Mouse (Mus musculus) right cerebral cortex, adult 2 months (tissue): Measurements from ENCODE around the gene Plxna4.
"Not testable (repeated sequence)": the region's sequence is repeated elsewhere in the genome, so short reads cannot be mapped to it uniquely, and the experiment has no call there.

Source experiments
- DNase-seq, 2 experiments: peaks; one replicate each; pipeline ENCODE4 v3.0.0; 2021 to 2022; ENCODE audit warnings: low spot score in 2 of 2

Plxna4 gene

GRCm38 (mm10) chr6:32540155-32540554 lies 47.8 kb downstream of the Plxna4 start:
- no peak for DNase-seq

GRCm38 (mm10) chr6:32533962-32534740 lies 53.8 kb downstream of the Plxna4 start:
- DNase-seq = no peak

DNA sequence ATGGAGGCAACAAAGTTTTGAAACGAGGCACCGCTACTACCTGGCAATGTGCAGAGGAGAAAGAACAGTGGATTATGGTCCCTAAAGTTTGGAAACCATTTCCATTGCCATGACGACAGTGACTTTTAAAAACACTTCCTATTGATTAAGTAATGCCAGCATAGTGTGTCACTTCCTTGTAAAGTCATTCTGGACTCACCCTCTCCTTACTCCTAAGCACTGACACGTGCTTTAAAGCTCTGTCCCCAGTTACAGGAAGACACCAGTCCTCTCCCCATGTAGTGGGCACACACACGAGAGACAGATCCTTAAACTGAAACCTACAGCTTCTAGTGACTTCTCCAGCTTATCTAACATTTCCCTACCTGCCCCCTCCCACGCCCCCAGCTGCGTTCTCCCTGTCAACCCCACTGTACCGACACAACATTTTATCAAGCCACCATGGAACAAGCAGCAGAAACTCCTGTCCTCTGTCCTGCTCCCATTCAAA lies 59.9 kb downstream of the Plxna4 start:
- no peak for DNase-seq

DNA sequence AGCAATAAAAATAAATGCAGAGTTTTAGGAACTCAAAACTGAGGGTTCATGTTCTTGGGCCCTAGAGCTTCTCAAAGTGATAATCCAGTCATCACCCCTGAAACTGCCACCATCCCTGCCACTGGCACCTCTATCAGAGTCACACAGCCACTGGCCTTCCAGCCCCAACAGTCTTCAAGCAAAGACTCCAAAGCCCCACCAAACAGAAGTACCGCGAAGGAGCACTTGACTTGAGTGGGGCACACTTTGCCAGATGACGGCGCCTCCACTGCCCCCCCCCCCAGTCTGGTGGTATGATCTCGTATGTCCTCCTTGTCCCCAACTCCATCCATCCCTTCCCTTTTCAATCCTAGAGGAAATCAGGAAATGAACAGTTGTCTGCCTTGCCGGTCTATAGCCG lies 60.5 kb downstream of the Plxna4 start:
- no peak for DNase-seq

- DNase-seq = no peak
Observed at GRCm38 (mm10) chr6:32526762-32527161, 61.2 kb downstream of the Plxna4 start.

GRCm38 (mm10) chr6:32520097-32520496 lies 67.9 kb downstream of the Plxna4 start:
- no peak for DNase-seq

DNA sequence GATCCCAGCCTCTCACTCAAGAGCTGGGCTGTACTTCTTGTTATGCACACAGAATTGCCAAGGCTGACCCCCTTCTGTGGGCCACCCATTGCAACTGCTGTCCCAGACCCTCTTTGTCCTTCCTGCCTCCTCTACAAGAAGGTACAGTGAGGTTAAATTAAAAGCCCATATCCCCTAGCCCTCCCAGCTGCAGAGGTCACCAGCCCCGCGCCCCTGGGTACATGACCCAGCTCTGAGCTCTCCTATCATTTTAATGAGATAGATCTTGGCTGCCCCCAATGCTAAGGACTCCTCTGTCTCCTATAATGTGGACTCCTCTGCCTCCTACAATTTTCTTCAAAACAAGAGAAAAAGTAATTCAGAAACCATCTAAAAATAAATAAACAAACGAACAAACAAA lies 69.4 kb downstream of the Plxna4 start:
- DNase-seq = no peak

- DNase-seq = no peak
Observed at GRCm38 (mm10) chr6:32514096-32514495, 73.9 kb downstream of the Plxna4 start.

DNA sequence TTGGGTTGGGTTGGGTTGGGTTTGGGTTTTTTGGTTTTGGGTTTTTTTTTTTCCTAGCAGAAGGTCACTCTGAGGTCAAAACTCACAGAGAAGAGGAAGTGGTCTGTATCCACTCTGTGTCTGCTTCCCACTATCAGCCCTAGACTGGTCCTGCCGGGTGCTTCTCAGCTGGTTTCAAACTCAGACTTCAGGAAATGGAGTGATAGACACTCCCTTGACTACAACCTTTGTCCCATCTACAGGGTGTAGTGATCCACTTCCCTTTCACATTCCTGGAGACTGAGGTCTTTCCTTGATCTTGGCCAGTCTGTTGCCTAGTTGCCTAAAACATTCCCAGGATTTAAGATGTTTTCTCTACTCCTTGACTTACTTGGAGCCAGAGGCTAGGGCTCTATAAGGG lies 76.0 kb downstream of the Plxna4 start:
- no peak for DNase-seq

DNA sequence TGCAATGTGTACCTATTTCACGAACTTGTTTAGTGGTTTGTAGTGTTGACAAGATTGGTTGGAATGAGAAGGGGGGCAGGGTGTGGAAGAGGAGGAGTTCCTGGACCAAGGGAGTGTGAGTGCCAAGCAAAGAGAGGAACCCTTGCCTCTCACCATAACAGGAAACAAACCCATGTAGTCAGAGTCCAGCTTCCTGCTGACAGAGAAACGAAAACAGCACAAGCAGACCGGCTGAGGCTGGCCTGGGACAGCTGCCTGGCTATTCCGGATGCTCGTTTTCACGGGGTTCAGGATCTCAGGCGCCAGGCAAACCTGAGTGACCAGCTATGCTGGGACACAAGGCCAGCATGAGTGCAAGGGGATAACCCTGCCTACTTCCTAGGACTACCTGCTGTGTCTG lies 77.1 kb downstream of the Plxna4 start:
- DNase-seq = no peak

DNA sequence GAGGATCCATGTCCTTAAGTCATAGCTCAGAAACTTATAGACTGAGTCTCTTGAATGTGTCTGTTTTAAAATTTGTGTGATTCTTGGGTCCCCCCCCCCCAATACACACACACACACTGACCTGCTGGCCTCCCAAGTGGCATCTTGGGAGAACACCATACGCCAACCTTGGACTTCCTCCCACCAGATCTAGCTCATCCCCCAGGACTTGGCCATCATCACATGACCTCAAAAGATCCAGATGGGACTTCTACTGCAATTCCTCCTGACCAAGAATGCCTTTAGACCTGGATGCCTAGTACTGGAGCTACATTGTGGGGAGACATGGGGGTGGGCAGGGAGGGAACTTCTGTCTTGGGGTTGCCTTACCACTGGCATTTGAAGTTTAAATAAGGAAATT lies 77.5 kb downstream of the Plxna4 start:
- DNase-seq = no peak

- no peak for DNase-seq
Observed at GRCm38 (mm10) chr6:32509046-32509445, 78.9 kb downstream of the Plxna4 start.

- no peak for DNase-seq
Observed at GRCm38 (mm10) chr6:32504963-32505362, 83.0 kb downstream of the Plxna4 start.

GRCm38 (mm10) chr6:32501186-32501585 lies 86.8 kb downstream of the Plxna4 start:
- not testable (repeated sequence) for DNase-seq

- no peak for DNase-seq
Observed at GRCm38 (mm10) chr6:32498106-32498505, 89.9 kb downstream of the Plxna4 start.

- DNase-seq = no peak
Observed at GRCm38 (mm10) chr6:32496109-32496508, 91.9 kb downstream of the Plxna4 start.

DNA sequence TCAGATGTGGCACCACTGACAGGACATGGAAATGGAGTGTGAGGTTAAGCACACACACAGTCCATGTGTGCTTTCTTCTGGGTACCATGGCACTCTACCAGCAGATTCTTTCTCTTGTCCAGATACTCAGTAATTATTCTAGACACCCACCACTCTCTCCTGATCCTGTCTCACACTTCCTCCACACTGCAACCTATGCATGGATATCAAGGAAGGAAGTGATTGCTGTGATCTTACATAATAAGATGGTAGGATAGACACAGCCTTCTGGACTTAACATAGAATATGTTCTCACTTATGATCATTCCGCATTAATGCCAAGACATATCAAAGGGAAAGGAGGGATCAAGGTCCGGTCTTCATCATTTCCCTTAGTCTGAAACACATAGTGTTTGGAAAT lies 92.5 kb downstream of the Plxna4 start:
- no peak for DNase-seq

- DNase-seq = no peak
Observed at GRCm38 (mm10) chr6:32493557-32493956, 94.4 kb downstream of the Plxna4 start.

DNA sequence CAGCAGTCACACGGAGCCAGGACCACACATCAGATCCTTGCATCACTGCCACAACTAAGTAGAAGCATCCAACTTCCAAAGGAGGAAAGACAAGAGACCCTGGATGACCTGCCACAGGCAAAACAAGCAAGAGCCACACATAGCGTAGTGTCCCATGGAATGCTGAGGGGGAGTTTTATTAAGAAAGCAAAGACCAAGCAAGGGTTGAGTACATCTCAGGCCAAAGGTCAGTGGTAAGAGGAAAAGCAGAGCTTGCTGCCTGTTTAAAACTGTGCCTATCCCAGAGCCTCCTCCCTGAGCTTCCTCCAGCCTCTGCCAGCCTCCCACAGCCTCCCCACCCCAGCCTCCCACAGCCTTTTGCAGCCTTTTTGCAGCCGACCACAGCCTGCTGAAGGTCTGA lies 100.9 kb downstream of the Plxna4 start:
- DNase-seq = no peak

DNA sequence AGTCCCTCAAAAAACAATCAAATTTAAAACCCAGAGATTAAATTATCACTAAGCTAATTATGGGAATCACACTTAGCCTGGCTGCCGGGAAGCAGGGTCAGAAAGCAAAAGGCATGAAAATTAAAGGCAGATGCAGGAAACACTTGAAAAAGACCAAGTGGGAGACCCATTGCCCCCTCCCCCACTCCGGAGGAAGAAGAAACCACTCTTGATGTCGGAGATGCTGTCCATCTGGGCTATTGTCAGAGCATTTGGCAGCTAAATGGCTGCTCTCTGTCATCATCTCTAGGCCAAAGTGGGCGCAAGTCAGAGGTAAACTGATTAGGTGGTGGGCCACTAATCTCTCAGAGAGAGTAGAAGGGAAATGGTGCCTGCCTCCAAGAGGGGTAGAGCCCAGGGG lies 105.5 kb downstream of the Plxna4 start:
- DNase-seq = no peak

GRCm38 (mm10) chr6:32480741-32481140 lies 107.3 kb downstream of the Plxna4 start:
- DNase-seq = no peak

DNA sequence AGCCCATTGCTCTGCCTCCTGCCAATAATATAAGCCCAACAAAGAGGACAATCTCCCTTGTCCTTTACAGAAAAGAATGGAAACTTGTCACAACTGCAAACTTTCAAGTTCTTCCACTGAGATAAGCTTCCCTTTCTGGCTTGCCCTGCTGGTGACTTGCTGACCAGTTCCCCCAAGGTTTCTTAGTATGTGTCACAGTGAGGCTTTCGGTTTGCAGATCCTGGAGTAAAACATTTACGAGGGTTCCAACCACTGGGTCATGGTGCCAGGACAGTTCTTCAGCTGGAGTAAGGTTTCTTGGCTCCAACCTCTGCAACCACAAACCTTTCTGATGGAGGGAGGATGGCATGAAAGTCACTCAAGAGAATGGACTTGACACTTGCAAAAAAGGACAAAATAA lies 108.2 kb downstream of the Plxna4 start:
- no peak for DNase-seq

DNA sequence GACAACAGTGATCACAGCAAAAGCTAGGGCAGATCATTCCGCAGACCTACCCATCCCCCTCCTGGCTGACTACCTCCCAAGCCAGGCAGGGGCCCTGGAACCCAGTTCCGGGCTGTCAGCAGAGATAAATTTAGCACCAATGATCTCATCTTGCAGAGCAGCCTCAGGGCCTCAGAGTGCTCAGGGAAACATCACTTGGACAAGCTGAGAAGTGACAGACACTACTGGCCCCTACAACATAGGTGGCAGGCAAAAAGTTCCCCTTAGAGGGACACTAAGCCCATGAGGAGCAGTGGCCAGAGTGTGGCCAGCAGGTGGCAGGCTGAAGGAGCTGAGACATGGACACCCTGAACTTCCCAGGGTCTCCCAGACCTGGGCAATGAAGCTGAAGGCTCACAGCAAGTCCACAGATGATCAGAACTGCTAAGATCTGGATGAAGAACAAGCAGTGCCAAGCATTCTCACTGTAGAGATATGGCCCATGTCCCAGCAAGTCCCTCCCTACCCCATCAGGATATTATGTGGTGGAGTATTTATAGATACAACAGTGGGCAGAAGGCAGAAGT lies 108.7 kb downstream of the Plxna4 start:
- peak; percentile 47 to 62 for DNase-seq
